Mouse (Mus musculus): ENCODE measurements around the gene Rnf130.

Rnf130 gene

GRCm38 (mm10) chr11:50139571-50139970 is 114.4 kb downstream of the Rnf130 start:
- peak; percentile 60 to 86 for DNase-seq

- DNase-seq, result no peak
Observed at GRCm38 (mm10) chr11:50145529-50145928, 120.4 kb downstream of the Rnf130 start.

GRCm38 (mm10) chr11:50146121-50146520 is 121.0 kb downstream of the Rnf130 start:
- no peak for DNase-seq

- DNase-seq, result no peak
Observed at GRCm38 (mm10) chr11:50147267-50147957, 122.3 kb downstream of the Rnf130 start.

- no peak for DNase-seq
Observed at GRCm38 (mm10) chr11:50147958-50148476, 122.9 kb downstream of the Rnf130 start.

- DNase-seq, result no peak
Observed at GRCm38 (mm10) chr11:50149200-50149599, 124.1 kb downstream of the Rnf130 start.

GRCm38 (mm10) chr11:50149603-50150150 is 124.5 kb downstream of the Rnf130 start:
- DNase-seq, result no peak

- no peak for DNase-seq
Observed at GRCm38 (mm10) chr11:50151374-50151773, 126.2 kb downstream of the Rnf130 start.

GRCm38 (mm10) chr11:50154166-50154565 is 129.0 kb downstream of the Rnf130 start:
- no peak for DNase-seq

Measured in kidney, postnatal 25 days (tissue).